In genomic region chr13:3628102-3628501, GRCm38 (mm10) we compare ENCODE assay signal across 24 mouse cellular contexts. TPM values are rescaled to one million over a fixed set of nuclear protein-coding genes. Genes with fewer than 3 reads are reported as not detected.
DNase-seq lines count a peak whose midpoint lies in the region; ATAC-seq and TF ChIP-seq lines count a peak whose summit lies in the region.
"Had no signal": no experiment of that assay in that cellular context is flagged by ENCODE, and none has a peak within 500 bp of the region (broad histone marks: within the 10 kb centered on the region; RNA-seq: fewer than 3 reads in every experiment).

No protein-coding gene starts in this region.

- no peak overlapping the region for H3K4me2 ChIP-seq in kidney, postnatal 0 days (ENCODE audit: low read length)
- H3K4me2 ChIP-seq in kidney, embryonic 15.5 days: no peak overlapping the region
- H3K4me2 ChIP-seq: embryonic facial prominence, embryonic 15.5 days; forebrain, embryonic 15.5 days; hindbrain, embryonic 14.5 days; limb, embryonic 15.5 days; midbrain, embryonic 11.5 days; neural tube, embryonic 15.5 days; stomach, embryonic 15.5 days had no signal

- H3K9me3 ChIP-seq in kidney, postnatal 0 days (replicated peaks; ENCODE audit: low read length): no peaks in the 10 kb centered on the region
- no peaks in the 10 kb centered on the region for H3K9me3 ChIP-seq in kidney, embryonic 15.5 days (replicated peaks)
- H3K9me3 ChIP-seq: forebrain, embryonic 15.5 days; heart, embryonic 10.5 days; limb, embryonic 15.5 days; neural tube, embryonic 15.5 days; stomach, embryonic 15.5 days had no signal

- TF ChIP-seq CTCF in kidney, postnatal 0 days (IDR thresholded peaks at IDR 0.05; ENCODE audit: low read depth): no peak

- no peaks in the 10 kb centered on the region for H3K36me3 ChIP-seq in kidney, postnatal 0 days (ENCODE audit: insufficient read depth, low read length)
- no peaks in the 10 kb centered on the region for H3K36me3 ChIP-seq in kidney, embryonic 15.5 days
- H3K36me3 ChIP-seq: embryonic facial prominence, embryonic 15.5 days; forebrain, embryonic 15.5 days; heart, embryonic 10.5 days; limb, embryonic 15.5 days; neural tube, embryonic 15.5 days; stomach, embryonic 15.5 days had no signal

- H3K27ac ChIP-seq in kidney, postnatal 0 days: no peak overlapping the region
- H3K27ac ChIP-seq in kidney, embryonic 15.5 days: no peak overlapping the region
- H3K27ac ChIP-seq: embryonic facial prominence, embryonic 15.5 days; forebrain, embryonic 15.5 days; heart, embryonic 10.5 days; hindbrain, embryonic 14.5 days; limb, embryonic 15.5 days; neural tube, embryonic 15.5 days; stomach, embryonic 15.5 days had no signal

- intact Hi-C loops in left cerebral cortex, postnatal 10 days (cut with DNase I): no loop called here
- intact Hi-C loops in left cerebral cortex, postnatal 4 days (cut with DNase I): no loop called here
- intact Hi-C loops in left cerebral cortex, postnatal 25 days (cut with DNase I): no loop called here

- ATAC-seq in kidney, postnatal 0 days (replicated peaks; ENCODE audit: low FRiP score, low read depth): peak; percentile 83
- ATAC-seq in kidney, embryonic 15.5 days (replicated peaks; ENCODE audit: low FRiP score): no peak
- ATAC-seq: forebrain, embryonic 15.5 days had no signal

- H3K9ac ChIP-seq in kidney, postnatal 0 days (ENCODE audit: low read depth, low read length): no peak overlapping the region
- H3K9ac ChIP-seq in kidney, embryonic 15.5 days: no peak overlapping the region
- H3K9ac ChIP-seq: embryonic facial prominence, embryonic 15.5 days; forebrain, embryonic 15.5 days; hindbrain, embryonic 14.5 days; limb, embryonic 15.5 days; neural tube, embryonic 15.5 days; stomach, embryonic 15.5 days had no signal

- peak; percentile 44 for DNase-seq in kidney, postnatal 0 days (ENCODE audit: low spot score)
- DNase-seq in ES-CJ7 (ENCODE audit: low read depth, low spot score) (peak; percentile 67), adipocyte (ENCODE audit: low spot score) (peak; percentile 61)
- peak; percentile 61 to 63 for DNase-seq in kidney, postnatal 25 days
- no peak for DNase-seq in left cerebral cortex, postnatal 10 days (ENCODE audit: extremely low spot score in 1 of 2, low spot score in 2 of 2)
- DNase-seq in left cerebral cortex, postnatal 4 days: no peak
- no peak for DNase-seq in left cerebral cortex, postnatal 25 days (ENCODE audit: low spot score in 2 of 2)
- DNase-seq: cerebellum, adult 11 months; cerebellum, adult 9-11 months; gastrocnemius, postnatal 10 days; heart, postnatal 4 days; layer of hippocampus, adult 9-11 months; right cerebral cortex, adult 18-20 months; right cerebral cortex, postnatal 4 days; thymus, adult 18-20 months had no signal

- WGBS in kidney, postnatal 0 days: 7% methylated on average over 3 of the region's 3 CpGs
- 11% methylated on average over 3 of the region's 3 CpGs for WGBS in kidney, embryonic 15.5 days

- no peaks in the 10 kb centered on the region for H3K27me3 ChIP-seq in kidney, postnatal 0 days (ENCODE audit: insufficient read depth, low read length)
- H3K27me3 ChIP-seq in kidney, embryonic 15.5 days: 0 out of 2 replicates have a peak, but pooled peaks cover 1% of the 10 kb centered on the region
- H3K27me3 ChIP-seq: embryonic facial prominence, embryonic 15.5 days; limb, embryonic 15.5 days; stomach, embryonic 15.5 days had no signal

- no peak overlapping the region for H3K4me3 ChIP-seq in kidney, postnatal 0 days (replicated peaks; ENCODE audit: low read depth, low read length)
- no peak overlapping the region for H3K4me3 ChIP-seq in kidney, embryonic 15.5 days (replicated peaks)
- H3K4me3 ChIP-seq: embryonic facial prominence, embryonic 15.5 days; forebrain, embryonic 15.5 days; heart, embryonic 10.5 days; limb, embryonic 15.5 days; neural tube, embryonic 15.5 days; stomach, embryonic 15.5 days had no signal

- H3K4me1 ChIP-seq in kidney, postnatal 0 days (replicated peaks; ENCODE audit: insufficient read depth, low read length): no peaks in the 10 kb centered on the region
- H3K4me1 ChIP-seq in kidney, embryonic 15.5 days: no peaks in the 10 kb centered on the region
- H3K4me1 ChIP-seq: embryonic facial prominence, embryonic 15.5 days; forebrain, embryonic 15.5 days; heart, embryonic 10.5 days; limb, embryonic 15.5 days; stomach, embryonic 15.5 days had no signal

RNA-seq across cellular contexts. Expression of gene Asb13, which starts 5.7 kb away (rescaled TPM):
- polyA plus RNA-seq in kidney, postnatal 0 days (2015; fragmentation: Nextera tagmentation; extraction: Ambion mirVana): 9.2 and 11.7 TPM in 2 replicates
- polyA plus RNA-seq in kidney, embryonic 15.5 days (2015; fragmentation: Nextera tagmentation; extraction: Ambion mirVana): 14.4 and 15.0 TPM in 2 replicates
- total RNA-seq in left cerebral cortex, postnatal 10 days (2021): 10 to 100 TPM; 29.4 to 32.2 TPM
- 10 to 100 TPM; 20.8 to 22.0 TPM for total RNA-seq in left cerebral cortex, postnatal 4 days (2021)
- 10 to 100 TPM; 39.3 to 40.5 TPM for total RNA-seq in left cerebral cortex, postnatal 25 days (2021)

RNA-seq across cellular contexts. Expression of gene Fam208b, which starts 17.2 kb away (rescaled TPM):
- 8.3 and 8.4 TPM in 2 replicates for polyA plus RNA-seq in kidney, postnatal 0 days (2015; fragmentation: Nextera tagmentation; extraction: Ambion mirVana)
- polyA plus RNA-seq in kidney, embryonic 15.5 days (2015; fragmentation: Nextera tagmentation; extraction: Ambion mirVana): 14.0 and 16.7 TPM in 2 replicates
- 10 to 100 TPM; 28.0 to 28.4 TPM for total RNA-seq in left cerebral cortex, postnatal 10 days (2021)
- 10 to 100 TPM; 42.5 to 43.7 TPM for total RNA-seq in left cerebral cortex, postnatal 4 days (2021)
- total RNA-seq in left cerebral cortex, postnatal 25 days (2021): 10 to 100 TPM; 24.7 to 30.1 TPM

Comparison
In these comparisons a context has a peak if more than half of its experiments do, and no peak if none do; other contexts are left out.
1. DNase-seq: peak in kidney, postnatal 0 days (single experiment), ES-CJ7 (single experiment), adipocyte (single experiment) and kidney, postnatal 25 days (2 of 2); none in left cerebral cortex, postnatal 10 days (0 of 2), left cerebral cortex, postnatal 4 days (single experiment) and left cerebral cortex, postnatal 25 days (0 of 2).